Mouse (Mus musculus) left cerebral cortex, adult 18-20 months (tissue): ENCODE measurements around the gene Ssbp3. TPM values are rescaled to one million over a fixed set of nuclear protein-coding genes. Genes with fewer than 3 reads are reported as not detected.

Experiments
- DNase-seq, 2 experiments: peaks; one replicate each; pipeline ENCODE4 v3.0.0; 2021 to 2022; ENCODE audit warnings: low spot score in 2 of 2, mixed read lengths in 1 of 2
- total RNA-seq, 2 experiments: library from RNA; stranded (reverse); gene quantifications; 2 replicates each; pipeline ENCODE4 v1.2.3; 2021

The Ssbp3 gene
- total RNA-seq, 2 experiments from 2014 or later, result 190 to 197 TPM

GRCm38 (mm10) chr4:106983908-106984515 is 73.5 kb downstream of the Ssbp3 start:
- no peak for DNase-seq

DNA sequence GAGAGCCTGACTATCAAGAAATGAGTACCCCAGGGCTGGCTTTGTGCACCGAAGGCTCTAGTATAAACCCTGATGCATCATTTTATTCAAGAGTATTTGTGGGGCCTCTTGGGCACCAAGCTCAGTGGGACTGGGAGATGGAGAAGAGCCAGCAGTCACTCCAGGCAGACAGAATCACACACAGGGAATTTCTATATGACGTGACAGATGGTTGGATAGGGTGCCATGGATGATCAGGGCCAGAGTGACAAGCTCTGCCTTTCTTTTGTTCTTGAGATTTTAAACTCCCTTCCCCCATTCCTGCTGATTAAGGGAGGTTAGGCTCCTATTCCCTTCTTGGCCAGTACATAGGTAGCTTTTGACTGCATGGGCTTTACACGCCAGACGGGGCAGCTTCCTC is 74.8 kb downstream of the Ssbp3 start:
- no peak for DNase-seq

GRCm38 (mm10) chr4:106985899-106986832 is 75.7 kb downstream of the Ssbp3 start:
- no peak for DNase-seq

GRCm38 (mm10) chr4:106987725-106988364 is 77.3 kb downstream of the Ssbp3 start:
- DNase-seq, result peak; percentile 63 to 71

- DNase-seq, result no peak
Measured at GRCm38 (mm10) chr4:106988886-106989225, 78.4 kb downstream of the Ssbp3 start.

DNA sequence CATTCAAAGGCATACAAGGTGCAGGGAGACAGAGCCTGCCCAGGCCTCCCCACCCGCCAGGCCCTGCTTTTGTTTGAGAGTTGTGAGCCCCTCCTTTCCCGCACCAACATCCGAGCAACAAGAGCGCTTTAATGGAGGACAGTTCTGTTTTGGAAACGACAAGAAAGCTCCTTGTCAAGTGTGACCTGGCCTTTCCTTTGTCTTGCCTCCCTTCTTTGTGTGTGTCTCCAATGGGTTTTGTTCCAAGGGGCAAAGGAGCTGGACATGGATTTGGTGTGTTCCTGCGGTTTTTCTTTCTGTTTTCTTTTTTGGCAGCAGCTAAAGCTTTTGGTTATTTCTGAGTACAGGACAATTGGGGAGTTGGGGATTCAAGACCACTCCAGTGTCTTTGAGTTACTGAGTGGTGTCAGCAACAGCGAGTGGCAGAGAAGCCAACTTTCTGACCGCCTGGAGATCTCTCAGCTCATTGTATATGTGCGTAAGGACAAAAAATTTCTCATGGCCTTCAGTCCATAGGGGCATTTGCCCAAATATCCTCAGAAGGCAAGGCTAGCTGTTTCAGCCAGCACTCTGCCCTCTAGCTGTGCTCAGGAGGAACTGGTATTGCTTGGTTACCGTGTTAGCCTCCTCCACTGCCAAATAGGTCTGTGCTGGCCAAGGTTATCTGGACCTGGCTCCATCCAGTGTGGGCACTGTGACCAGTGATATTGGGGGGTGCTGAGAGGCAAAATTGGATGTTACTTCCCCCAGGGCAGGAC is 78.9 kb downstream of the Ssbp3 start:
- DNase-seq, result no peak

GRCm38 (mm10) chr4:106993053-106993452 is 82.6 kb downstream of the Ssbp3 start:
- DNase-seq, result no peak

DNA sequence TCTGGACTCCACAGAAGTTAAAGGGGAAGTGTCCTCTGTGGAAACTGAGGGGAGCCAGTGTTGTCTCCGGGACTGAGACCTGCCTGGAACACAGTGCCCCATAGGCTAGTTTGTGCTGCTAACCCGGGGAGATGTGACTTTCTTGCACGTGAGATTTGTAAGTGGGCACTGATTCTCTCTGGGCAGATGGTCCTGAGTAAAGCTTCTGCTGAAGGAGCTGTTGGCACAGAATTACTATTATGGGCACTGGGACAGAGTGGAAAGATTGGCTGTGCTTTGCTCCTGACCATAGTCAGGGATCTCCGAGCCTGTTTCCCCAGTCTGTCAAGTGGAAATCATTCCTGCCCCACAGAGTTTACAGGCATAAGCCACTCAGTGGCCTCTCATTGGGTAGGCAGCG is 83.8 kb downstream of the Ssbp3 start:
- no peak for DNase-seq

GRCm38 (mm10) chr4:106995069-106995468 is 84.6 kb downstream of the Ssbp3 start:
- no peak for DNase-seq

DNA sequence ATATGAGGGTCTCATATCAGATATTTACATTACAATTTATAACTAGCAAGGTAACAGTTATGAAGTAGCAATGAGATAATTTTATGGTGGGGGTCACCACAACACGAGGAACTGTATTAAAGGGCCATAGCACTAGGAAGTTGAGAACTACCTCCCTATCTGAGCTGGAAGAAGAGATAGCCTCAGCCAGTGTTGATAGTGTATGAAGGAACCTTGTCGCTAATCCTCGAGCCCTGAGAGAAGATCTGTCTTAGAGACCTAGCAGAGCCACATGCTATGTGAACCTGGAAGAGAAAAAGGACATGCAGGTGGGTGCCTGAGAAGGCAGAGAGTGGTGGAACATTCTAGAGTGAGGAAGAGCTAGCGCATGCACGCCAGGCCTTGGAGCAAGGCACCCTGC is 85.0 kb downstream of the Ssbp3 start:
- DNase-seq, result no peak

- DNase-seq, result peak; percentile 67 to 84
Measured at GRCm38 (mm10) chr4:106996305-106997076, 86.0 kb downstream of the Ssbp3 start.

- DNase-seq, result no peak
Measured at GRCm38 (mm10) chr4:107001259-107001810, 90.8 kb downstream of the Ssbp3 start.

GRCm38 (mm10) chr4:107001916-107002488 is 91.5 kb downstream of the Ssbp3 start:
- DNase-seq, result no peak

DNA sequence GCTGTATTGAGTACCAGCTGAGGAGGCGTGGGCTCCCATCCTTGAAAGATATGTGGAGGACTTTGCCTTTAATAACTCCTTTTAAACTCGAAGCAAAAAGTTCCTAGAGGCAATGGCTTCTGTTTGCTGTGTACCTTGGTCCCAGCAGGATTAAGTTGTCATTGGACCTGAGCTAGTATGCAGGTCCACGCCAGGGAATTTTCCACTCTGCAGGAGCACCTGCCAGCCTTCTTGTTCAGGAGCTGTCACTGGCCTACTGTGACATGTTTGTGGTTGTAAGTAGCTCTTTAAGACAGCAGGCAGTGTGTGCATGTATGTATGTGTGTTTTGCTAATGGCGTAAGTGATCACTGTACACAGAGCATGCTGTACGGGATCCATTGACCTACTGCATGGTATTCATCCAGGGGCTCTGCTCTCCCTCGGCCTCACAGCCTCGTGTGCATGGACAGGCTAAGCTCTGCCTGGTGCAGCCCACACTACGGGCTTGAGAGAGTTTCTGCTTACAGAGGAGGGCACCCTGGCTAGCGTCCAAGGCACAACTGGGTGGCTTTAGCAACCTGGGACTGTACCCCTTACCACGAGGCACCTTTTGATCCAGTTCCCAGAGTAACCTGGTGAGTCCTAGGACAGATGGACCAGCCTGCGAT is 92.1 kb downstream of the Ssbp3 start:
- no peak for DNase-seq

GRCm38 (mm10) chr4:107003199-107003598 is 92.7 kb downstream of the Ssbp3 start:
- DNase-seq, result no peak

DNA sequence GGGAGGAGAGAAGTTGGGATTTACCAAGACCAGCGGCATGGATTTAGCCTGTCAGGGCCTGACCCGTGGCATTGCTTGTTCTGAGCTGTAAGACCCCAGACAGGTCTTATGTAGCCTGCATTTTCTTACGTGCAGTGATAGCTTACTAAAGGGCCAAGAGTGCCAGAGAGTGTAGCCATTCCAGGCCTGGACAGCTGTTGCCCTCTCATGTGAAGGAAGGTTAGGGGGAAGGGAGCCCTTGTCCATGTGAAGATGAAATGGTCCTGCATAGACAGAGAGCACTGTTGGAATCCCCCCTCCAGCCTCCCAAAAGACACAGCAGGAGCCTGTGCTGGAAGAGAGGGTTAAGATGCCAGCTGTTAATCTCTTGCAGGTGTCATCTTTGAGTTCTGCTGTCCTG is 93.3 kb downstream of the Ssbp3 start:
- DNase-seq, result no peak

GRCm38 (mm10) chr4:107004346-107004745 is 93.8 kb downstream of the Ssbp3 start:
- DNase-seq, result no peak

DNA sequence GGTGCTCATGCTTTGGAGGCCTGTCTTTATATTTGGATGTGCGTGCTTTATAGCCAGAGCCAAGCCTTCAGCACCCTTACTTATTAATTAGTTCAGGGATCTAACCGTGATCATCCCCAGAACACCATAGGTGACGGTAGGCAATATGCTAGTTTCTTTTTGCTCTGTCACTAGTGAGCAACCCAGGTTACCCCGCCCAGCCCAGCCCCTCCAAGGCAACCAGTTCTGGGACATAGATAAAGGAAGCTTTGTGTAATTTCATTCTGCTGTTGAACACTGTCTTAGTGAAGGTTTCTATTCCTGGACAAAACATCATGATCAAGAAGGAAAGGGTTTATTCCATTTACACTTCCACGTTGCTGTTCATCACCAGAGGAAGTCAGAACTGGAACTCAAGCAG is 94.7 kb downstream of the Ssbp3 start:
- DNase-seq, result no peak

- no peak for DNase-seq
Measured at GRCm38 (mm10) chr4:107006229-107006628, 95.7 kb downstream of the Ssbp3 start.
